Mouse (Mus musculus) C2C12 (cell line): ENCODE measurements around the gene Cpt2. TPM values are rescaled to one million over a fixed set of nuclear protein-coding genes. Genes with fewer than 3 reads are reported as not detected.

ENCODE experiments used
- H3K27me3 ChIP-seq: one replicate; pipeline ENCODE4 v1.6.1; 2011; ENCODE audit not compliant: control insufficient read depth, insufficient read depth, insufficient read length
- H3K36me3 ChIP-seq: one replicate; pipeline ENCODE4 v1.6.1; 2011; ENCODE audit not compliant: control insufficient read depth, insufficient read depth
- H3K4me3 ChIP-seq: one replicate; pipeline ENCODE4 v1.5.1; 2011; ENCODE audit warnings: mild to moderate bottlenecking, control low read depth; ENCODE audit not compliant: poor library complexity, insufficient read depth, severe bottlenecking
- H3K79me2 ChIP-seq: one replicate; pipeline ENCODE4 v1.6.1; 2011; ENCODE audit not compliant: control insufficient read depth, insufficient read depth
- H3K79me3 ChIP-seq: one replicate; pipeline ENCODE4 v1.6.1; 2011; ENCODE audit warnings: low read depth, control low read depth
- H3ac ChIP-seq: one replicate; pipeline ENCODE3; 2011; ENCODE audit warnings: low read depth; ENCODE audit not compliant: control insufficient read depth, insufficient read length
- CEBPB ChIP-seq: IDR thresholded peaks from one replicate; pipeline ENCODE4 v1.6.1; 2011; ENCODE audit warnings: low read depth, mild to moderate bottlenecking, control low read depth, moderate library complexity
- CTCF ChIP-seq: IDR thresholded peaks from one replicate; pipeline ENCODE4 v1.5.1; 2011; ENCODE audit not compliant: control insufficient read depth, insufficient read depth, insufficient read length
- FOSL1 ChIP-seq: IDR thresholded peaks from one replicate; pipeline ENCODE4 v1.8.0; 2011; ENCODE audit warnings: mild to moderate bottlenecking, low read length; ENCODE audit not compliant: poor library complexity, insufficient read depth, severe bottlenecking
- MAX ChIP-seq: IDR thresholded peaks from one replicate; pipeline ENCODE4 v1.6.1; 2011; ENCODE audit warnings: mild to moderate bottlenecking, control low read depth
- MYOD1 ChIP-seq: IDR thresholded peaks from one replicate; pipeline ENCODE4 v1.6.1; 2011; ENCODE audit warnings: low read depth; ENCODE audit not compliant: control insufficient read depth, insufficient read length
- MYOG ChIP-seq: IDR thresholded peaks from one replicate; pipeline ENCODE4 v1.6.1; 2011; ENCODE audit not compliant: control insufficient read depth, insufficient read length; ENCODE audit errors: extremely low read depth
- USF1 ChIP-seq: IDR thresholded peaks from one replicate; pipeline ENCODE4 v1.6.1; 2011; ENCODE audit warnings: low read depth, mild to moderate bottlenecking, control low read depth, moderate library complexity
- long read RNA-seq, 2 experiments: library from polyadenylated mRNA; unstranded; transcript quantifications; one replicate each; pipeline ENCODE4 v2.0.0; 2019 to 2020
- polyA plus RNA-seq: library from polyadenylated mRNA; unstranded; fragments of >200 nt; fragmentation: generic; extraction: Trizol; gene quantifications from one replicate; pipeline ENCODE4 v1.2.1, GENCODE M21; 2012; ENCODE audit warnings: missing spikeins

The Cpt2 gene
- 18.8 TPM for polyA plus RNA-seq
- long read RNA-seq, experiment 1, transcript Cpt2-201 (5 exons, 2,372 nt) = major isoform, 28 of 38 reads
- long read RNA-seq, experiment 1, partial matches to known transcripts = 9 of 38 reads
- long read RNA-seq, experiment 1, other reads (novel, unspliced or antisense) = 0 of 38 reads
- long read RNA-seq, experiment 2, transcript Cpt2-201 (5 exons, 2,372 nt) = major isoform, 126 of 138 reads
- long read RNA-seq, experiment 2, partial matches to known transcripts = 2 of 138 reads
- long read RNA-seq, experiment 2, other reads (novel, unspliced or antisense) = 10 of 138 reads

DNA sequence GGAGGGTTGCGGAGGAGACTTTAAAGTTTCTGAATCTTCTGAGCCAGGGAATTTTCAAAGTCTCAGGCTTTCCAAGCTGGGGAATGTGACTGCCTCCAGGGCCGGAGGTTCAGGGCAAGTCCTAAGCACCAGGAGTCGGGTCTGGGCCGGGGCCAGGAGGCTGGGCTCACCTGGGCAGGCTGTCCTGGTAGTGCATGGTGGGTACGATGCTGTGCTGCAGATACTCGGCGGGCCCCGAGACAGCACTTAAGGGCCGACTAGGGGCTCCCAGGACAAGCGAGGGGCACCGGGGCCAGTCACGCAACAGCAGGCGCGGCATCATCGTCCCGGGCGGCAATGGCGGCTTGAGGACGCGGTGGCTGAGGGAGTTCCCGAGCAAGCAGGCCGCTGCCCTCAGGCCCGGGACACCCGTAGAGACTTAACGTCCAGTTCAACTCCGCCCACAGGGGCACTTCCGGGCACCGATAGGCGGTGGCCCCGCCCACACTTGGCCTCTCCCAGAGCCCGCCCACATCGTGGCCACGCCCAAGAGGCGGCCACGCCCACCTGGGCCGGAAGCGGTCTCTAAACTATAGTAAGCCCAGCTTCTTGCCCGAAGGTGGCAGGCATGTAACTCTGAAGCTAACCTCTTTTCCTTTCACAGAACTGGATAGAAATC is at the start of gene Cpt2:
TSS of gene Cpt2 (minus strand) at position 466 of the 658 bp plus-strand sequence.
- no peaks in the 10 kb centered on the region for H3K27me3 ChIP-seq
- no peaks in the 10 kb centered on the region for H3K79me3 ChIP-seq
- no peaks in the 10 kb centered on the region for H3K36me3 ChIP-seq
- peak within 1 kb of the TSS; percentile 84 for H3ac ChIP-seq
- TF ChIP-seq CTCF (no peak), USF1 (no peak), MYOG (no peak), MYOD1 (no peak), CEBPB (no peak), FOSL1 (no peak), MAX (no peak)
- H3K4me3 ChIP-seq = peak within 1 kb of the TSS; percentile 48
- H3K79me2 ChIP-seq = no peaks in the 10 kb centered on the region

DNA sequence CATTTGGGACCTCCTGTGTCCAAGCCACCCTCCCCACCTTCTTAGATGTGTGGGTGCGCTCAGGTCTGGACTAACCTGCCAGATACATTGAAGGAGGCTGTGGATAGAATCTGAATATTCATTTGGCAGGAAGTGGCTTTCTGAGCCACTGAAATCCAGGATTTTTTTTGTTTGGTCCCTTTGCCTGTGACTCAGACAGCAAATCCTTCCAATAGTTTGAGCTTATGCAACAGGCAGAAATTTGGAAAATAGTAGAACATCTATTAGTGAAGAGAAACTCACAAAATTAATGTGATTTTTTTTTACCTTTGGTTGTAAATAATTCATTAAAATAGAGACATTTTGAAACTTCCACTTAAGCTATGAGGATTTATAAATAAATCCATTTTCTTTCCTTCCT is 47.8 kb upstream of the Cpt2 start:
- TF ChIP-seq MYOG (no peak), USF1 (no peak), MYOD1 (no peak), MAX (no peak), CTCF (no peak), CEBPB (no peak), FOSL1 (no peak)
- H3K27me3 ChIP-seq = no peaks in the 10 kb centered on the region
- no peaks in the 10 kb centered on the region for H3K79me3 ChIP-seq
- no peak overlapping the region for H3K4me3 ChIP-seq
- H3K36me3 ChIP-seq = no peaks in the 10 kb centered on the region
- no peaks in the 10 kb centered on the region for H3K79me2 ChIP-seq
- no peak overlapping the region for H3ac ChIP-seq

DNA sequence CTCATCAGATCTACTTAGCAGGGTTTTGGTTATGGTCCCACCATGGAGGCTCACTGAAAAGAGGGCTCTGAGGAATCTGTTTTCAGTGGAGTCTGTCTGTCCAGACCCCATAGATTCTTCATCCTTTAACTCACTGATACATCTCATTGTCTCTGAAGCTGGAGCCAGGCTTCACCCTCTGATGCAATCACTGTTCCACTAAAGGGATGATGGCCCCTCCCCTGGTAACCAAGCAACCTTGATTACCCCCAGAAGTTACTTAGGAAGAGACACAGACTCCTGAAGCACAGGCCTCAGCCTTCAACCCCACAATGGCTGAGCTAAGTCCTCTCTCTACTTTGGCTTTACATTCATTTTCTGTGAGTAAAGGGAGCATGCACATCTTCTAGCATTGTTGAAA is 46.4 kb upstream of the Cpt2 start:
- no peaks in the 10 kb centered on the region for H3K79me3 ChIP-seq
- H3ac ChIP-seq = no peak overlapping the region
- no peaks in the 10 kb centered on the region for H3K36me3 ChIP-seq
- no peaks in the 10 kb centered on the region for H3K27me3 ChIP-seq
- no peak overlapping the region for H3K4me3 ChIP-seq
- H3K79me2 ChIP-seq = no peaks in the 10 kb centered on the region
- TF ChIP-seq FOSL1 (no peak), CTCF (no peak), USF1 (no peak), MYOG (no peak), MYOD1 (no peak), CEBPB (no peak), MAX (no peak)

DNA sequence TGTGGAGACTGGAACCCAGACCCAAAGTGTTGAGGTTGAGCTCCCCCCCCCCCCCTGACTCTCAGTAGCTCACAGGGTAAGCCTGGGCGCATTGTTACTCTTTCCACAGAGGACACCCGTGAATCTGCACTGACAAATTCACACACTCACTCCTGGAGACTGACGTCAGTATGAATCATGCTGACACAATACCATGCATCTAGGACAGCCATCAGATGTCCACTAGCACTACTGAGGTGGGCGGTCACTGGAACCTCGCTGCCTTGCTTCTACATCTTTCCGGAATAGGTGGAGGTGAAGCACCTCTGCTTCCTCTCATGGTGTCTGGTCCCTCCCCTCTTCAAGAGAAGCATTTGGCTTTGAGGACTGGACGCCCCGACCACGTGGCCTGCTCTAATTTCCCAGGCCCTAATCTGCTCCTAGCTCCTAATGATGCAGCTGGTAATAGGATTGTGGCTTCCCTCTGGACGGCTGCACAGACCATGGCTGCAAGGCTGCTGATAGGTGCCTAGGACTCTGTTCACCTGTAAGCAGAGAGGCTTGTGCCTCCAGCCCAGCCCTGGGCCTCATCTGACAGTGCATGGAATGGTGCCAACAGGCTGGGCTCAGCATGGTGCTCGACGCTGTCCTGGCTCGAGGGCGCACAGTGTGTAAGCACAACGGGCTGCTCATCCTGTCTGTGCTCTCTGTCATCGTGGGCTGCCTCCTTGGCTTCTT is 44.7 kb upstream of the Cpt2 start, which contains the start of gene Slc1a7:
TSS of gene Slc1a7 (plus strand) at position 367 of the 717 bp plus-strand sequence.
- Histone ChIP-seq H3K27me3 (no peaks in the 10 kb centered on the region), H3K4me3 (no peak within 1 kb of the TSS), H3K79me2 (no peaks in the 10 kb centered on the region), H3K79me3 (no peaks in the 10 kb centered on the region), H3K36me3 (no peaks in the 10 kb centered on the region), H3ac (no peak within 1 kb of the TSS)
- TF ChIP-seq FOSL1 = no peak
- no peak for TF ChIP-seq USF1
- TF ChIP-seq CEBPB = no peak
- no peak for TF ChIP-seq MYOG
- no peak for TF ChIP-seq CTCF
- TF ChIP-seq MYOD1 = no peak
- TF ChIP-seq MAX = no peak

DNA sequence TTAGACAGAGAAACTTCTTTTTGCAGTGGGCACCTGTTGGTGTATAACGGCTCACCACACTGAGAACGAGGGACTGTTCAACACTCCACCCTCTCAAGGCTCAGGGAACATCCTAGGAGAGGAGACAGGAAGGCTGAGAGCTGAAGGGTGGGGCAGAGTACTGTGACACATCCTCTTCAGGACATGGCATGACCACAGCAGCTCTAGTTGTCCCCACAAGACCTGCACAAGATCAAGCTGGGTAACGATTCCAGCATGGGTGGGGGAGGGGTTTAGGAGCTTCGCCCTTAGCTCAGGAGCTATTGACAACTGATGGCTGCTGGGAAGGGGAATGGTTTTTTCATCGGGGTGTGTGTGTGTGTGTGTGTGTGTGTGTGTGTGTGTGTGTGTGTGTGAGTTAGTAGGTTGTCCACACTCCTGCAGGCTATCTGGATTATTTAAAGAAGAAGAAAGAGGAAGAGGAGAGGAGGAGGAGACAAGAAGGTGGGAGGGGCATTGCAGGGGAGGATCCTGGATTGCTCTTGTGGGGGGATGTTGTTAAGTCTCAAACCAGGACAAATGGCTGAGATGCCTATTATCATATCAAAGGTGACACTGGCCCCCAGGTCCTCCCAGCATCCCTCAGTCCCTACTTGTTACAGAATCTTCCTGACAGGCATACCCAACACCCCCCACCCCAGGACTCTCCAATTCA is 43.2 kb upstream of the Cpt2 start:
- H3K27me3 ChIP-seq = no peaks in the 10 kb centered on the region
- no peak overlapping the region for H3K4me3 ChIP-seq
- H3ac ChIP-seq = no peak overlapping the region
- no peak for TF ChIP-seq MAX
- TF ChIP-seq MYOG = no peak
- TF ChIP-seq USF1 = no peak
- TF ChIP-seq MYOD1 = no peak
- no peak for TF ChIP-seq FOSL1
- no peak for TF ChIP-seq CEBPB
- no peak for TF ChIP-seq CTCF
- no peaks in the 10 kb centered on the region for H3K79me3 ChIP-seq
- H3K79me2 ChIP-seq = no peaks in the 10 kb centered on the region
- no peaks in the 10 kb centered on the region for H3K36me3 ChIP-seq
